Mouse (Mus musculus): ENCODE results near the gene Il22ra1. TPM values are rescaled to one million over a fixed set of nuclear protein-coding genes. Genes with fewer than 3 reads are reported as not detected.
A peak's percentile ranks its signal among the peaks of the same experiment; 100 is the strongest.
"Not testable (repeated sequence)": the region's sequence is repeated elsewhere in the genome, so short reads cannot be mapped to it uniquely, and the experiment has no call there.

Il22ra1 gene
- polyA plus RNA-seq, 1 experiment from 2014 or later, result not detected

- H3K4me1 ChIP-seq (ENCODE audit: control insufficient read depth, insufficient read depth, low read length); ATAC-seq (ENCODE audit: low FRiP score); H3K27me3 ChIP-seq (ENCODE audit: control insufficient read depth, insufficient read depth, low read length); H3K4me3 ChIP-seq (ENCODE audit: low read depth, low read length); H3K4me2 ChIP-seq; DNase-seq (ENCODE audit: low spot score, missing footprints); H3K27ac ChIP-seq (ENCODE audit: low read depth, low read length); H3K36me3 ChIP-seq (ENCODE audit: control insufficient read depth, insufficient read depth, low read length); H3K9me3 ChIP-seq (ENCODE audit: control insufficient read depth, low read length); H3K9ac ChIP-seq (ENCODE audit: low read length): not testable (repeated sequence)
- 92% methylated on average over 11 of the region's 11 CpGs for WGBS
Measured at GRCm38 (mm10) chr4:135716438-135716837, 11.5 kb upstream of the Il22ra1 start.

GRCm38 (mm10) chr4:135722540-135723290 is 5.3 kb upstream of the Il22ra1 start:
- no peaks in the 10 kb centered on the region for H3K4me1 ChIP-seq (ENCODE audit: control insufficient read depth, insufficient read depth, low read length)
- no peak overlapping the region for H3K27ac ChIP-seq (ENCODE audit: low read depth, low read length)
- no peaks in the 10 kb centered on the region; the same call in 1 of the 2 replicates for H3K9me3 ChIP-seq (ENCODE audit: control insufficient read depth, low read length)
- no peak overlapping the region for H3K4me2 ChIP-seq
- no peak overlapping the region for H3K4me3 ChIP-seq (ENCODE audit: low read depth, low read length)
- no peaks in the 10 kb centered on the region for H3K27me3 ChIP-seq (ENCODE audit: control insufficient read depth, insufficient read depth, low read length)
- no peak overlapping the region for H3K9ac ChIP-seq (ENCODE audit: low read length)
- no peaks in the 10 kb centered on the region for H3K36me3 ChIP-seq (ENCODE audit: control insufficient read depth, insufficient read depth, low read length)
- no peak for ATAC-seq (ENCODE audit: low FRiP score)
- no peak for DNase-seq (ENCODE audit: low spot score, missing footprints)
- WGBS, result 76% methylated on average over 17 of the region's 17 CpGs

GRCm38 (mm10) chr4:135726416-135726815 is 1.6 kb upstream of the Il22ra1 start:
- H3K27me3 ChIP-seq (ENCODE audit: control insufficient read depth, insufficient read depth, low read length), result no peaks in the 10 kb centered on the region
- no peaks in the 10 kb centered on the region for H3K36me3 ChIP-seq (ENCODE audit: control insufficient read depth, insufficient read depth, low read length)
- 84% methylated on average over 11 of the region's 11 CpGs for WGBS
- no peak overlapping the region for H3K4me2 ChIP-seq
- H3K27ac ChIP-seq (ENCODE audit: low read depth, low read length), result no peak overlapping the region
- no peaks in the 10 kb centered on the region for H3K4me1 ChIP-seq (ENCODE audit: control insufficient read depth, insufficient read depth, low read length)
- no peak overlapping the region for H3K4me3 ChIP-seq (ENCODE audit: low read depth, low read length)
- ATAC-seq (ENCODE audit: low FRiP score) (no peak), DNase-seq (ENCODE audit: low spot score, missing footprints) (no peak)
- no peaks in the 10 kb centered on the region; the same call in 1 of the 2 replicates for H3K9me3 ChIP-seq (ENCODE audit: control insufficient read depth, low read length)
- H3K9ac ChIP-seq (ENCODE audit: low read length), result no peak overlapping the region

- Histone ChIP-seq H3K4me3 (ENCODE audit: low read depth, low read length) (no peak overlapping the region), H3K4me2 (no peak overlapping the region), H3K9ac (ENCODE audit: low read length) (no peak overlapping the region), H3K36me3 (ENCODE audit: control insufficient read depth, insufficient read depth, low read length) (no peaks in the 10 kb centered on the region), H3K27me3 (ENCODE audit: control insufficient read depth, insufficient read depth, low read length) (no peaks in the 10 kb centered on the region), H3K27ac (ENCODE audit: low read depth, low read length) (no peak overlapping the region), H3K9me3 (ENCODE audit: control insufficient read depth, low read length) (no peaks in the 10 kb centered on the region), H3K4me1 (ENCODE audit: control insufficient read depth, insufficient read depth, low read length) (no peaks in the 10 kb centered on the region)
- no peak for DNase-seq (ENCODE audit: low spot score, missing footprints)
- no peak for ATAC-seq (ENCODE audit: low FRiP score)
- 88% methylated on average over 9 of the region's 9 CpGs for WGBS
Measured at GRCm38 (mm10) chr4:135730204-135730603, 2.2 kb downstream of the Il22ra1 start.

DNA sequence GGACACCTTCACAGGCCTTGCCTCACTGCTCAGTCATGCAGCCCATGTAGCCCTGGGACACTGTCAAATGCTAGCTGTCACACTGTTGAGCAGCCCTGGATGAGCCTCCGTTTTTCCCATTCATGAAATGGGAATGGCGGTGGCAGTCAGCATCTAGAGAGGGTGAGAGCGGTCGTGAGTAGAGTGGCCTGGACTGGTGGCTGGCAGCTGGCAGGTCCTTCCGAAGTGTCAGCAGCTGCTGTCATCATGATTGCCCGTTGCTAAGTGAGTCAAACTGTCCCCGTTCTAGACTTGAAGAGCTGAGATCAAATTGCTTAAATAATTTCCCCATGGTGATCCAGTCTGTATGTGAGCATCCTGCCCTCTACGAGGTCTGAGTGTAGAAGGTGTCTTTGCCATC is 3.0 kb downstream of the Il22ra1 start:
- Histone ChIP-seq H3K27me3 (ENCODE audit: control insufficient read depth, insufficient read depth, low read length) (no peaks in the 10 kb centered on the region), H3K9me3 (ENCODE audit: control insufficient read depth, low read length) (no peaks in the 10 kb centered on the region), H3K27ac (ENCODE audit: low read depth, low read length) (no peak overlapping the region), H3K4me3 (ENCODE audit: low read depth, low read length) (no peak overlapping the region), H3K36me3 (ENCODE audit: control insufficient read depth, insufficient read depth, low read length) (no peaks in the 10 kb centered on the region), H3K4me1 (ENCODE audit: control insufficient read depth, insufficient read depth, low read length) (no peaks in the 10 kb centered on the region), H3K4me2 (no peak overlapping the region), H3K9ac (ENCODE audit: low read length) (no peak overlapping the region)
- 78% methylated on average over 8 of the region's 8 CpGs for WGBS
- DNase-seq (ENCODE audit: low spot score, missing footprints), result peak; percentile 37
- no peak for ATAC-seq (ENCODE audit: low FRiP score)

DNA sequence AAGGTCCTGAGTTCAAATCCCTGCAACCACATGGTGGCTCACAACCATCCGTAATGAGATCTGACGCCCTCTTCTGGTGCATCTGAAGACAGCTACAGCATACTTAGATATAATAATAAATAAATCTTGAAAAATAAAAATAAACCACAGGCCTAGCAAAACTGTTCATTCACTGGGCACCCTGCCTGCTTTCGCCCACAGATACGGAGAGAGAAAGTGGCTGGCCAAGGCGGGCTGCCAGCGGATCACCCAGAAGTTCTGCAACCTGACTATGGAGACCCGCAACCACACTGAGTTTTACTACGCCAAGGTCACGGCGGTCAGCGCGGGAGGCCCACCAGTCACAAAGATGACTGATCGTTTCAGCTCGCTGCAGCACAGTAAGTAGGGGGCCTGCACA is 5.9 kb downstream of the Il22ra1 start:
- 92% methylated on average over 14 of the region's 14 CpGs for WGBS
- no peak for DNase-seq (ENCODE audit: low spot score, missing footprints)
- ATAC-seq (ENCODE audit: low FRiP score), result no peak
- no peak overlapping the region for H3K27ac ChIP-seq (ENCODE audit: low read depth, low read length)
- H3K4me3 ChIP-seq (ENCODE audit: low read depth, low read length), result no peak overlapping the region
- no peaks in the 10 kb centered on the region for H3K4me1 ChIP-seq (ENCODE audit: control insufficient read depth, insufficient read depth, low read length)
- no peak overlapping the region for H3K9ac ChIP-seq (ENCODE audit: low read length)
- H3K4me2 ChIP-seq, result no peak overlapping the region
- no peaks in the 10 kb centered on the region for H3K36me3 ChIP-seq (ENCODE audit: control insufficient read depth, insufficient read depth, low read length)
- no peaks in the 10 kb centered on the region for H3K9me3 ChIP-seq (ENCODE audit: control insufficient read depth, low read length)
- H3K27me3 ChIP-seq (ENCODE audit: control insufficient read depth, insufficient read depth, low read length), result no peaks in the 10 kb centered on the region

- Histone ChIP-seq H3K36me3 (ENCODE audit: control insufficient read depth, insufficient read depth, low read length) (no peaks in the 10 kb centered on the region), H3K9me3 (ENCODE audit: control insufficient read depth, low read length) (no peaks in the 10 kb centered on the region), H3K27ac (ENCODE audit: low read depth, low read length) (no peak overlapping the region), H3K4me3 (ENCODE audit: low read depth, low read length) (no peak overlapping the region), H3K4me2 (no peak overlapping the region), H3K9ac (ENCODE audit: low read length) (no peak overlapping the region), H3K27me3 (ENCODE audit: control insufficient read depth, insufficient read depth, low read length) (no peaks in the 10 kb centered on the region), H3K4me1 (ENCODE audit: control insufficient read depth, insufficient read depth, low read length) (no peaks in the 10 kb centered on the region)
- ATAC-seq (ENCODE audit: low FRiP score) (no peak), DNase-seq (ENCODE audit: low spot score, missing footprints) (no peak)
- WGBS, result 84% methylated on average over 3 of the region's 3 CpGs
Measured at GRCm38 (mm10) chr4:135736903-135737302, 8.9 kb downstream of the Il22ra1 start.

- Histone ChIP-seq H3K4me3 (ENCODE audit: low read depth, low read length) (no peak overlapping the region), H3K9me3 (ENCODE audit: control insufficient read depth, low read length) (no peaks in the 10 kb centered on the region), H3K9ac (ENCODE audit: low read length) (no peak overlapping the region), H3K36me3 (ENCODE audit: control insufficient read depth, insufficient read depth, low read length) (no peaks in the 10 kb centered on the region), H3K27me3 (ENCODE audit: control insufficient read depth, insufficient read depth, low read length) (no peaks in the 10 kb centered on the region), H3K4me1 (ENCODE audit: control insufficient read depth, insufficient read depth, low read length) (no peaks in the 10 kb centered on the region), H3K4me2 (no peak overlapping the region), H3K27ac (ENCODE audit: low read depth, low read length) (no peak overlapping the region)
- no peak for ATAC-seq (ENCODE audit: low FRiP score)
- DNase-seq (ENCODE audit: low spot score, missing footprints), result no peak
- WGBS, result 68% methylated on average over 5 of the region's 5 CpGs
Measured at GRCm38 (mm10) chr4:135738237-135738636, 10.3 kb downstream of the Il22ra1 start.

DNA sequence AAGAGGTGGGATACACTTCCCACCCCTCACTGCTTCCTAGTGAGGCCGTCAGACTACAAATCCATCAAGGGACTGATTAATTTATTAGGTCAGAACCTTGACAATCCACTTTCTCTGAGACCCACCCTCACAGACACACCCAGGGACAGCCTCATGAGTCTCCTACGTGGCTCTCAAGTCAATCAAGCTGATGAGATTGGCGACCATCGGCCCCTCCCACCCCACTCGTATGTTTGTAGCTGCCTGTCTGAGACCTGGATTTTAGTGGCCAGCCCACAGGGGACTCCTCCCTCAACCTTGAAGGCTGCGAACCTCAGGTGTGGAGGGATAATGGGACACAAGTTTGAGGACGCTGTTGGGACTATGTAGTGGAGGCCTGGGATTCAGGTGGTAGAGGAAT is 11.2 kb downstream of the Il22ra1 start:
- H3K9me3 ChIP-seq (ENCODE audit: control insufficient read depth, low read length), result no peaks in the 10 kb centered on the region
- WGBS, result 75% methylated on average over 7 of the region's 7 CpGs
- no peak overlapping the region for H3K4me2 ChIP-seq
- H3K4me3 ChIP-seq (ENCODE audit: low read depth, low read length), result no peak overlapping the region
- no peak overlapping the region for H3K27ac ChIP-seq (ENCODE audit: low read depth, low read length)
- no peak overlapping the region for H3K9ac ChIP-seq (ENCODE audit: low read length)
- H3K36me3 ChIP-seq (ENCODE audit: control insufficient read depth, insufficient read depth, low read length), result no peaks in the 10 kb centered on the region
- H3K4me1 ChIP-seq (ENCODE audit: control insufficient read depth, insufficient read depth, low read length), result no peaks in the 10 kb centered on the region
- no peaks in the 10 kb centered on the region for H3K27me3 ChIP-seq (ENCODE audit: control insufficient read depth, insufficient read depth, low read length)
- DNase-seq (ENCODE audit: low spot score, missing footprints) (no peak), ATAC-seq (ENCODE audit: low FRiP score) (no peak)
